Mouse (Mus musculus) MEL (cell line): ENCODE measurements at regions not wholly inside any gene's neighbourhood (a gene's known extent, or its start where the extent isn't known, plus 50 kb on each side); places are given as distances from the start of the nearest gene placed in this dataset.

Experiments
- CTCF ChIP-seq, 3 experiments: IDR thresholded peaks in 2 of 3; conservative IDR thresholded peaks in 1 of 3; 2 replicates each; pipeline ENCODE4 v1.5.1; 2011 to 2012; ENCODE audit warnings: low read length in 3 of 3, low read depth in 2 of 3, mild to moderate bottlenecking in 2 of 3, improper control_type of control experiment in 1 of 3, inconsistent platforms in 1 of 3, mixed read lengths in 1 of 3, moderate library complexity in 1 of 3; ENCODE audit not compliant: control insufficient read depth in 1 of 3, insufficient read depth in 1 of 3, poor library complexity in 1 of 3, severe bottlenecking in 1 of 3
- E2F4 ChIP-seq: IDR thresholded peaks from 2 replicates; pipeline ENCODE4 v1.6.1; 2011; ENCODE audit warnings: low read depth, low read length, improper control_type of control experiment, borderline replicate concordance
- EP300 ChIP-seq, 2 experiments: IDR thresholded peaks; 2 replicates each; pipeline ENCODE4 v1.6.1; 2011; ENCODE audit warnings: improper control_type of control experiment in 2 of 2, low read length in 2 of 2, low read depth in 1 of 2, mild to moderate bottlenecking in 1 of 2
- POLR2A ChIP-seq, 2 experiments: IDR thresholded peaks; 2 replicates each; pipeline ENCODE4 v1.6.1; 2011 to 2012; ENCODE audit warnings: low read length in 2 of 2, mild to moderate bottlenecking in 2 of 2, control low read depth in 1 of 2, improper control_type of control experiment in 1 of 2, low read depth in 1 of 2, moderate library complexity in 1 of 2; ENCODE audit not compliant: control insufficient read depth in 1 of 2, insufficient read depth in 1 of 2, poor library complexity in 1 of 2
- POLR2AphosphoS2 ChIP-seq: IDR thresholded peaks from 2 replicates; pipeline ENCODE4 v1.6.1; 2011; ENCODE audit warnings: low read length, improper control_type of control experiment
- POLR2AphosphoS5 ChIP-seq: IDR thresholded peaks from 2 replicates; pipeline ENCODE4 v1.6.1; 2012; ENCODE audit warnings: low read depth, borderline replicate concordance, mild to moderate bottlenecking, inconsistent platforms, low read length, moderate library complexity, mixed read lengths
- SMC3 ChIP-seq: IDR thresholded peaks from 2 replicates; pipeline ENCODE4 v1.6.1; 2011; ENCODE audit warnings: low read depth, low read length, improper control_type of control experiment
- TAL1 ChIP-seq: IDR thresholded peaks from 2 replicates; pipeline ENCODE4 v1.6.1; 2012; ENCODE audit warnings: mild to moderate bottlenecking, inconsistent platforms, low read length, moderate library complexity, mixed read lengths
- TCF12 ChIP-seq: IDR thresholded peaks from 2 replicates; pipeline ENCODE4 v1.6.1; 2014; ENCODE audit warnings: low read depth, mild to moderate bottlenecking, inconsistent platforms, low read length, improper control_type of control experiment, moderate library complexity
- UBTF ChIP-seq: IDR thresholded peaks from 2 replicates; pipeline ENCODE4 v1.6.1; 2012; ENCODE audit warnings: low read depth, mild to moderate bottlenecking, inconsistent platforms, low read length, improper control_type of control experiment, moderate library complexity, borderline replicate concordance; ENCODE audit not compliant: insufficient read depth
- ZMIZ1 ChIP-seq: IDR thresholded peaks from 2 replicates; pipeline ENCODE4 v1.6.1; 2012; ENCODE audit warnings: low read depth, mild to moderate bottlenecking, inconsistent platforms, low read length, improper control_type of control experiment, moderate library complexity

DNA sequence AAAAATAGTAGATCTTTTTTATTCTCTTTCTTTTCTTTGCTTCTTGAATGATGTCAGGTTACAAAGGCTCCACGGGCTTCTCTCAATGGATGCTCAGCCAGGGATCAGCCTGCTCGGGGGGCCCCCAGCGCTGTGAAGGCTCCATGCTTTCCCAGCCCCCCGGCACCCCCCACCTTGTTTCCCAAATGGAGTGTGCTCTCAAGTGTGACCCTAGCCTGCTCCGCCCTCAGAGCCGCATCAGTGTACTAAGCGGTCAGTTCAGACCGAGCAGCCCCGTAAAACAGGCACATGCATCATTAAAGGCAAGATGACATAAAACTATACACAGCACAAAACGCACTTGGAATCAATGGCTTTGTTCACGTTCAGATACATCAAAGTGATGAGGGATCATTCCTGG is 102.7 kb downstream of the Olig3 start:
- TF ChIP-seq TAL1 (no peak), POLR2AphosphoS5 (no peak), TCF12 (no peak), CTCF (IDR thresholded peaks at IDR 0.05 in 2 of 3, conservative IDR thresholded peaks at IDR 0.05 in 1 of 3; ENCODE audit: control insufficient read depth in 1 of 3, insufficient read depth in 1 of 3, low read depth in 2 of 3, low read length in 3 of 3, poor library complexity in 1 of 3, severe bottlenecking in 1 of 3) (no peak), POLR2AphosphoS2 (no peak), E2F4 (no peak), POLR2A (IDR thresholded peaks at IDR 0.05; ENCODE audit: control insufficient read depth in 1 of 2, insufficient read depth in 1 of 2, low read depth in 1 of 2, low read length in 2 of 2, poor library complexity in 1 of 2) (no peak), EP300 (IDR thresholded peaks at IDR 0.05; ENCODE audit: low read depth in 1 of 2, low read length in 2 of 2) (no peak), UBTF (no peak), ZMIZ1 (no peak), SMC3 (no peak)
